Mouse (Mus musculus) CD8-positive naive resting alpha-beta T cell, adult 57 days (primary cell): Measurements from ENCODE around the gene Elfn2. TPM values are rescaled to one million over a fixed set of nuclear protein-coding genes. Genes with fewer than 3 reads are reported as not detected.

Source experiments
- total RNA-seq: library from RNA; stranded (reverse); gene quantifications from one replicate; pipeline ENCODE4 v1.2.4, GENCODE M21; 2023

Elfn2 gene
- not detected for total RNA-seq

DNA sequence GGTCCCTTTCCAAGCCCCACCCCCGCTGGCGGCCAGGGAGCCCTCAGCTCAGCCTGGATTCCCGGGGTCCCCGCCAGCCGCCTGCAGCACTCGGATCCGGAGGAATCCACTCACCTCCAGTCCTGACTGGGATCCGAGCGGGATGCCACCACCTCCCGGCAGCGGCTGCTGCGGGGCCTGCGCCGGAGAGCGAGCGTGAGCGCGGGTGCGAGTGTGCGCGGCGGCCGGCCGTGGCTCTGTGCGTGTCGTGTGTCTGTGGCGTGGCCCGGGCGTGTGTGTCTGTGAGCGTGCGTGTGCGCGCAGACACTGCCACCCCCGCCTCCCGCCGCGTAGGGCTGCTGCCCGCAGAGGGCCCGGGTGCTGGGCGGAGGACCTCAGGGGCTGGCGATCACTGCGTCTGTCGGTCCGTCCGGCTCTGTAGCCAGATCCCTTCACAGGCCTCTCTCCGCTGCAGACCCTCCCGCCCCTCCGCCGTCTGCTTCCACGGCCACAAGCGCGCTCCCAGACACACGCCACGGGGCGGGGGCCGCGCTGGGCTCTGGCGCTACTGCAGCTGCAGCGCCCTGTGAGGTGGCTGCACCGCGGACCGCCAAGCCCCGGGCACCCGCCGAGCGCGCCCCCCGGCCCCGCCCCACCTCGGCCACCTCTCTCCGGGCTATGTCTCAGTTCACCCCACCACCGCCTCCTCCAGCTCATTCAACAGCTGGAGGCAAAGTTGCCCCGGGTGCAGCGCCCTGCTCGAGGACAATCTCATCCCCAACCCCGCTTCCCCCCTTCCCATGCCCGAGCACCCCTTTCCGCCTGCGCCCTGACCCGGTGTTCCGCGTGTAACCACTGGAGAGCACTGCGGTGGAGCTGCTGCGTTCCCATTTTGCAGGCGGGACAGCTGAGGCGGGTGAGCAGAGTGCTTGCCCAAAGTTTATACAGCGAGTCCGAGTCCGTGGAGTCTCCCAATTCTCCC is at the start of gene Elfn2:
Elfn2 (minus strand) TSS at position 482 of the 961 bp plus-strand sequence.

Other genes starting within 250 kb of the Elfn2 start
- 128 TPM for gene Il2rb, start 223.5 kb downstream of the Elfn2 start, total RNA-seq
- 0.83 TPM for gene C1qtnf6, start 187.4 kb downstream of the Elfn2 start, total RNA-seq
- not detected for gene Sstr3, start 174.1 kb downstream of the Elfn2 start, total RNA-seq
- gene Rac2, start 146.0 kb downstream of the Elfn2 start, total RNA-seq: 933 TPM
- gene Cyth4, start 121.7 kb downstream of the Elfn2 start, total RNA-seq: 229 TPM
- 115 TPM for gene Mfng, start 54.7 kb upstream of the Elfn2 start, total RNA-seq
- 0.21 TPM for gene Card10, start 84.3 kb upstream of the Elfn2 start, total RNA-seq
- gene Cdc42ep1, start 123.9 kb upstream of the Elfn2 start, total RNA-seq: not detected
- gene Lgals2, start 136.8 kb upstream of the Elfn2 start, total RNA-seq: not detected
- 75.8 TPM for gene Gga1, start 158.4 kb upstream of the Elfn2 start, total RNA-seq
- gene Gm49510, start 180.9 kb upstream of the Elfn2 start, total RNA-seq: 0.92 TPM
- gene Sh3bp1, start 181.0 kb upstream of the Elfn2 start, total RNA-seq: 215 TPM
- gene Pdxp, start 195.1 kb upstream of the Elfn2 start, total RNA-seq: 18.3 TPM
- 79.5 TPM for gene Lgals1, start 208.0 kb upstream of the Elfn2 start, total RNA-seq
- 51.0 TPM for gene Nol12, start 216.2 kb upstream of the Elfn2 start, total RNA-seq
- gene Triobp, start 229.0 kb upstream of the Elfn2 start, total RNA-seq: 28.5 TPM